Mouse (Mus musculus): ENCODE measurements around the gene Olfr223. TPM values are rescaled to one million over a fixed set of nuclear protein-coding genes. Genes with fewer than 3 reads are reported as not detected.
A peak's percentile ranks its signal among the peaks of the same experiment; 100 is the strongest.
"Not testable (repeated sequence)": the region's sequence is repeated elsewhere in the genome, so short reads cannot be mapped to it uniquely, and the experiment has no call there.

The Olfr223 gene
- polyA plus RNA-seq, 1 experiment: not detected

GRCm38 (mm10) chr11:59600872-59601271 is 7.8 kb upstream of the Olfr223 start:
- Histone ChIP-seq H3K4me1 (ENCODE audit: control insufficient read depth, insufficient read depth, low read length) (no peaks in the 10 kb centered on the region), H3K4me3 (ENCODE audit: insufficient read depth, low read length) (no peak overlapping the region), H3K27ac (ENCODE audit: insufficient read depth, low read length) (no peak overlapping the region)
- TF ChIP-seq POLR2A (IDR thresholded peaks at IDR 0.05; ENCODE audit: extremely low read depth, insufficient read depth, low read length) (no peak), CTCF (IDR thresholded peaks at IDR 0.05; ENCODE audit: extremely low read depth, insufficient read depth, low read length) (no peak)

GRCm38 (mm10) chr11:59599211-59599610 is 6.1 kb upstream of the Olfr223 start:
- H3K4me1 ChIP-seq (ENCODE audit: control insufficient read depth, insufficient read depth, low read length): no peaks in the 10 kb centered on the region
- H3K27ac ChIP-seq (ENCODE audit: insufficient read depth, low read length): no peak overlapping the region
- H3K4me3 ChIP-seq (ENCODE audit: insufficient read depth, low read length): no peak overlapping the region
- no peak for TF ChIP-seq CTCF (IDR thresholded peaks at IDR 0.05; ENCODE audit: extremely low read depth, insufficient read depth, low read length)
- TF ChIP-seq POLR2A (IDR thresholded peaks at IDR 0.05; ENCODE audit: extremely low read depth, insufficient read depth, low read length): no peak

GRCm38 (mm10) chr11:59596950-59597349 is 3.9 kb upstream of the Olfr223 start:
- no peak overlapping the region for H3K27ac ChIP-seq (ENCODE audit: insufficient read depth, low read length)
- no peaks in the 10 kb centered on the region for H3K4me1 ChIP-seq (ENCODE audit: control insufficient read depth, insufficient read depth, low read length)
- no peak for TF ChIP-seq CTCF (IDR thresholded peaks at IDR 0.05; ENCODE audit: extremely low read depth, insufficient read depth, low read length)
- no peak for TF ChIP-seq POLR2A (IDR thresholded peaks at IDR 0.05; ENCODE audit: extremely low read depth, insufficient read depth, low read length)

GRCm38 (mm10) chr11:59596091-59596490 is 3.0 kb upstream of the Olfr223 start:
- 0 out of 2 replicates have a peak, but pooled peaks have one; percentile 15 for TF ChIP-seq CTCF (IDR thresholded peaks at IDR 0.05; ENCODE audit: extremely low read depth, insufficient read depth, low read length)
- no peak for TF ChIP-seq POLR2A (IDR thresholded peaks at IDR 0.05; ENCODE audit: extremely low read depth, insufficient read depth, low read length)
- no peak overlapping the region for H3K4me3 ChIP-seq (ENCODE audit: insufficient read depth, low read length)
- no peak overlapping the region for H3K27ac ChIP-seq (ENCODE audit: insufficient read depth, low read length)
- H3K4me1 ChIP-seq (ENCODE audit: control insufficient read depth, insufficient read depth, low read length): no peaks in the 10 kb centered on the region

More at GRCm38 (mm10) chr11:59596950-59597349, 3.9 kb upstream of the Olfr223 start:
- no peak overlapping the region for H3K4me3 ChIP-seq (ENCODE audit: insufficient read depth, low read length)

- Histone ChIP-seq H3K4me1 (ENCODE audit: control insufficient read depth, insufficient read depth, low read length) (no peaks in the 10 kb centered on the region), H3K27ac (ENCODE audit: insufficient read depth, low read length) (no peak overlapping the region), H3K4me3 (ENCODE audit: insufficient read depth, low read length) (no peak overlapping the region)
- TF ChIP-seq POLR2A (IDR thresholded peaks at IDR 0.05; ENCODE audit: extremely low read depth, insufficient read depth, low read length) (no peak), CTCF (IDR thresholded peaks at IDR 0.05; ENCODE audit: extremely low read depth, insufficient read depth, low read length) (no peak)
These were observed 3.6 kb downstream of the Olfr223 start for GRCm38 (mm10) chr11:59589496-59589895.

GRCm38 (mm10) chr11:59584539-59584938 is 8.6 kb downstream of the Olfr223 start:
- TF ChIP-seq POLR2A (IDR thresholded peaks at IDR 0.05; ENCODE audit: extremely low read depth, insufficient read depth, low read length) (no peak), CTCF (IDR thresholded peaks at IDR 0.05; ENCODE audit: extremely low read depth, insufficient read depth, low read length) (no peak)
- H3K4me1 ChIP-seq (ENCODE audit: control insufficient read depth, insufficient read depth, low read length): no peaks in the 10 kb centered on the region

GRCm38 (mm10) chr11:59576135-59576534 is 17.0 kb downstream of the Olfr223 start, which contains the start of gene Olfr222:
Olfr222 (minus strand) TSS chr11:59576235.
- not testable (repeated sequence) for H3K4me1 ChIP-seq (ENCODE audit: control insufficient read depth, insufficient read depth, low read length); H3K27ac ChIP-seq (ENCODE audit: insufficient read depth, low read length); H3K4me3 ChIP-seq (ENCODE audit: insufficient read depth, low read length)

More at GRCm38 (mm10) chr11:59584539-59584938, 8.6 kb downstream of the Olfr223 start:
- Histone ChIP-seq H3K4me3 (ENCODE audit: insufficient read depth, low read length) (no peak overlapping the region), H3K27ac (ENCODE audit: insufficient read depth, low read length) (no peak overlapping the region)

GRCm38 (mm10) chr11:59575726-59576125 is 17.4 kb downstream of the Olfr223 start:
- TF ChIP-seq CTCF (IDR thresholded peaks at IDR 0.05; ENCODE audit: extremely low read depth, insufficient read depth, low read length) (no peak), POLR2A (IDR thresholded peaks at IDR 0.05; ENCODE audit: extremely low read depth, insufficient read depth, low read length) (no peak)
- Histone ChIP-seq H3K27ac (ENCODE audit: insufficient read depth, low read length) (no peak overlapping the region), H3K4me3 (ENCODE audit: insufficient read depth, low read length) (no peak overlapping the region), H3K4me1 (ENCODE audit: control insufficient read depth, insufficient read depth, low read length) (no peaks in the 10 kb centered on the region)

- H3K4me1 ChIP-seq (ENCODE audit: control insufficient read depth, insufficient read depth, low read length): no peaks in the 10 kb centered on the region
- no peak overlapping the region for H3K27ac ChIP-seq (ENCODE audit: insufficient read depth, low read length)
- no peak overlapping the region for H3K4me3 ChIP-seq (ENCODE audit: insufficient read depth, low read length)
- TF ChIP-seq POLR2A (IDR thresholded peaks at IDR 0.05; ENCODE audit: extremely low read depth, insufficient read depth, low read length) (no peak), CTCF (IDR thresholded peaks at IDR 0.05; ENCODE audit: extremely low read depth, insufficient read depth, low read length) (peak; percentile 49)
These were observed 23.8 kb downstream of the Olfr223 start for GRCm38 (mm10) chr11:59569306-59569705.

- Histone ChIP-seq H3K4me3 (ENCODE audit: insufficient read depth, low read length) (no peak overlapping the region), H3K4me1 (ENCODE audit: control insufficient read depth, insufficient read depth, low read length) (no peaks in the 10 kb centered on the region), H3K27ac (ENCODE audit: insufficient read depth, low read length) (no peak overlapping the region)
- TF ChIP-seq POLR2A (IDR thresholded peaks at IDR 0.05; ENCODE audit: extremely low read depth, insufficient read depth, low read length) (no peak), CTCF (IDR thresholded peaks at IDR 0.05; ENCODE audit: extremely low read depth, insufficient read depth, low read length) (no peak)
These were observed 30.3 kb downstream of the Olfr223 start for GRCm38 (mm10) chr11:59562837-59563236.

Measured in cortical plate, adult 2 months (tissue).